9 mouse cellular contexts compared by ENCODE assay signal in genomic region chr17:46628471-46628790, GRCm38 (mm10). TPM values are rescaled to one million over a fixed set of nuclear protein-coding genes. Genes with fewer than 3 reads are reported as not detected.
A peak's percentile ranks its signal among the peaks of the same experiment; 100 is the strongest.
DNase-seq lines count a peak whose midpoint lies in the region; ATAC-seq and TF ChIP-seq lines count a peak whose summit lies in the region.
"Had no signal": no experiment of that assay in that cellular context is flagged by ENCODE, and none has a peak within 500 bp of the region (broad histone marks: within the 10 kb centered on the region; RNA-seq: fewer than 3 reads in every experiment).

No protein-coding gene starts in this region.

- peak overlapping the region; percentile 74 for H3K4me3 ChIP-seq in heart, embryonic 13.5 days
- peak overlapping the region; percentile 2 for H3K4me3 ChIP-seq in bone marrow, adult 2 months (replicated peaks; ENCODE audit: control insufficient read depth, low read depth, low read length)
- H3K4me3 ChIP-seq in heart, embryonic 15.5 days = peak overlapping the region; percentile 93
- peak overlapping the region; percentile 97 for H3K4me3 ChIP-seq in lung, embryonic 15.5 days

- no peak for ATAC-seq in heart, embryonic 13.5 days (ENCODE audit: extremely low read depth, insufficient number of reproducible peaks, low FRiP score, low TSS enrichment)
- 0 out of 2 replicates have a peak, but pooled peaks have one; percentile 7 for ATAC-seq in heart, embryonic 15.5 days (replicated peaks; ENCODE audit: insufficient number of reproducible peaks, insufficient read depth, low FRiP score, low read depth)
- ATAC-seq in lung, embryonic 15.5 days (ENCODE audit: borderline replicate concordance, extremely low read depth, low FRiP score, low TSS enrichment) = no peak
- no peak for ATAC-seq in megakaryocyte-erythroid progenitor cell, adult 5-6 weeks (replicated peaks; ENCODE audit: low FRiP score, low TSS enrichment, poor library complexity, severe bottlenecking)

- 0% methylated on average over 13 of the region's 13 CpGs for WGBS in heart, embryonic 13.5 days
- WGBS in bone marrow, adult 2 months = 6% methylated on average over 13 of the region's 13 CpGs
- 1% methylated on average over 13 of the region's 13 CpGs for WGBS in heart, embryonic 15.5 days
- 1% methylated on average over 13 of the region's 13 CpGs for WGBS in lung, embryonic 15.5 days

- TF ChIP-seq CTCF in bone marrow, adult 2 months (IDR thresholded peaks at IDR 0.05; ENCODE audit: control insufficient read depth, insufficient read depth, low read length) = no peak

- peaks cover 26% of the 10 kb centered on the region for H3K36me3 ChIP-seq in heart, embryonic 13.5 days
- H3K36me3 ChIP-seq in heart, embryonic 15.5 days = peaks cover 14% of the 10 kb centered on the region; the same call in 1 of the 2 replicates
- H3K36me3 ChIP-seq in lung, embryonic 15.5 days = 0 out of 2 replicates have a peak, but pooled peaks cover 5% of the 10 kb centered on the region

- peak overlapping the region; percentile 86 for H3K4me2 ChIP-seq in heart, embryonic 13.5 days
- H3K4me2 ChIP-seq in heart, embryonic 15.5 days = peak overlapping the region; percentile 73
- H3K4me2 ChIP-seq in lung, embryonic 15.5 days = peak overlapping the region; percentile 71

- peak overlapping the region; percentile 94 for H3K9ac ChIP-seq in heart, embryonic 13.5 days
- peak overlapping the region; percentile 98 for H3K9ac ChIP-seq in heart, embryonic 15.5 days
- H3K9ac ChIP-seq in lung, embryonic 15.5 days = peak overlapping the region; percentile 99

- peaks cover 66% of the 10 kb centered on the region for H3K4me1 ChIP-seq in heart, embryonic 13.5 days
- H3K4me1 ChIP-seq in bone marrow, adult 2 months (ENCODE audit: control insufficient read depth, insufficient read depth, low read length) = no peaks in the 10 kb centered on the region; the same call in 1 of the 2 replicates
- H3K4me1 ChIP-seq in heart, embryonic 15.5 days (replicated peaks) = peaks cover 49% of the 10 kb centered on the region
- peaks cover 67% of the 10 kb centered on the region for H3K4me1 ChIP-seq in lung, embryonic 15.5 days

- no peaks in the 10 kb centered on the region for H3K27me3 ChIP-seq in heart, embryonic 13.5 days (replicated peaks)
- H3K27me3 ChIP-seq in heart, embryonic 15.5 days = no peaks in the 10 kb centered on the region
- H3K27me3 ChIP-seq in lung, embryonic 15.5 days = no peaks in the 10 kb centered on the region

- H3K27ac ChIP-seq in heart, embryonic 13.5 days (replicated peaks) = peak overlapping the region; percentile 93
- no peak overlapping the region for H3K27ac ChIP-seq in bone marrow, adult 2 months (ENCODE audit: control insufficient read depth, insufficient read depth, low read depth, low read length, poor library complexity)
- H3K27ac ChIP-seq in heart, embryonic 15.5 days = peak overlapping the region; percentile 96
- peak overlapping the region; percentile 99 for H3K27ac ChIP-seq in lung, embryonic 15.5 days
- H3K27ac ChIP-seq: macrophage had no signal

- DNase-seq in heart, postnatal 10 days = no peak
- DNase-seq in urinary bladder, postnatal 10 days (ENCODE audit: low spot score) = no peak
- no peak for DNase-seq in layer of hippocampus, adult 8-10 months (ENCODE audit: low spot score in 2 of 2)

- no peak for TF ChIP-seq POLR2A in bone marrow, adult 2 months (IDR thresholded peaks at IDR 0.05; ENCODE audit: borderline replicate concordance, control insufficient read depth, low read depth, low read length)

- H3K9me3 ChIP-seq in heart, embryonic 13.5 days = no peaks in the 10 kb centered on the region
- H3K9me3 ChIP-seq in heart, embryonic 15.5 days (replicated peaks) = no peaks in the 10 kb centered on the region
- H3K9me3 ChIP-seq in lung, embryonic 15.5 days = no peaks in the 10 kb centered on the region

- intact Hi-C loops in heart, postnatal 10 days (cut with DNase I) = no loop called here

RNA-seq across cellular contexts. Expression of gene Ptk7, which starts 0.9 kb away (rescaled TPM):
- polyA plus RNA-seq in heart, embryonic 13.5 days (2015; fragmentation: Nextera tagmentation; extraction: Ambion mirVana) = 49.3 and 52.6 TPM in 2 replicates
- total RNA-seq in heart, postnatal 10 days (2021) = 10 to 100 TPM; 19.5 to 22.3 TPM
- 0.68 and 3.9 TPM in 2 replicates for polyA plus RNA-seq in bone marrow, adult 2 months (2011; ENCODE audit: insufficient read depth, insufficient read length, low replicate concordance, missing spikeins)
- 34.1 and 49.5 TPM in 2 replicates for polyA plus RNA-seq in heart, embryonic 15.5 days (2015; fragmentation: Nextera tagmentation; extraction: Ambion mirVana)
- 134 and 142 TPM in 2 replicates for polyA plus RNA-seq in lung, embryonic 15.5 days (2015; fragmentation: Nextera tagmentation; extraction: Ambion mirVana)
- 0.12 and 0.20 TPM in 2 replicates for total RNA-seq in megakaryocyte-erythroid progenitor cell, adult 5-6 weeks (2014; fragmentation: Nextera tagmentation)
- 0.14 and 0.53 TPM in 2 replicates for total RNA-seq in megakaryocyte-erythroid progenitor cell, adult 5-6 weeks (2017)
- 1 to 10 TPM; 8.2 to 9.2 (median 8.9) TPM for total RNA-seq in layer of hippocampus, adult 8-10 months (2022)

RNA-seq across cellular contexts. Expression of gene Klc4, which starts 17.4 kb away (rescaled TPM):
- 18.6 and 20.5 TPM in 2 replicates for polyA plus RNA-seq in heart, embryonic 13.5 days (2015; fragmentation: Nextera tagmentation; extraction: Ambion mirVana)
- 10 to 100 TPM; 23.8 to 28.2 TPM for total RNA-seq in heart, postnatal 10 days (2021)
- 6.6 and 11.9 TPM in 2 replicates for polyA plus RNA-seq in bone marrow, adult 2 months (2011; ENCODE audit: insufficient read depth, insufficient read length, low replicate concordance, missing spikeins)
- 20.2 and 24.2 TPM in 2 replicates for polyA plus RNA-seq in heart, embryonic 15.5 days (2015; fragmentation: Nextera tagmentation; extraction: Ambion mirVana)
- 24.9 and 25.8 TPM in 2 replicates for polyA plus RNA-seq in lung, embryonic 15.5 days (2015; fragmentation: Nextera tagmentation; extraction: Ambion mirVana)
- total RNA-seq in megakaryocyte-erythroid progenitor cell, adult 5-6 weeks (2014; fragmentation: Nextera tagmentation) = 5.8 and 6.9 TPM in 2 replicates
- 5.6 and 5.9 TPM in 2 replicates for total RNA-seq in megakaryocyte-erythroid progenitor cell, adult 5-6 weeks (2017)
- total RNA-seq in layer of hippocampus, adult 8-10 months (2022) = 10 to 100 TPM; 18.9 to 21.8 (median 21.1) TPM

RNA-seq across cellular contexts. Expression of gene Mrpl2, which starts 17.6 kb away (rescaled TPM):
- 98.0 and 111 TPM in 2 replicates for polyA plus RNA-seq in heart, embryonic 13.5 days (2015; fragmentation: Nextera tagmentation; extraction: Ambion mirVana)
- total RNA-seq in heart, postnatal 10 days (2021) = 100 to 1,000 TPM; 117 to 122 TPM
- 49.3 and 50.2 TPM in 2 replicates for polyA plus RNA-seq in bone marrow, adult 2 months (2011; ENCODE audit: insufficient read depth, insufficient read length, low replicate concordance, missing spikeins)
- 94.3 and 102 TPM in 2 replicates for polyA plus RNA-seq in heart, embryonic 15.5 days (2015; fragmentation: Nextera tagmentation; extraction: Ambion mirVana)
- polyA plus RNA-seq in lung, embryonic 15.5 days (2015; fragmentation: Nextera tagmentation; extraction: Ambion mirVana) = 106 TPM in 2 replicates
- 74.7 and 190 TPM in 2 replicates for total RNA-seq in megakaryocyte-erythroid progenitor cell, adult 5-6 weeks (2014; fragmentation: Nextera tagmentation)
- 82.2 and 97.0 TPM in 2 replicates for total RNA-seq in megakaryocyte-erythroid progenitor cell, adult 5-6 weeks (2017)
- total RNA-seq in layer of hippocampus, adult 8-10 months (2022) = 10 to 100 TPM; 43.7 to 60.5 (median 51.2) TPM

RNA-seq across cellular contexts. Expression of gene Cul7, which starts 21.7 kb away (rescaled TPM):
- 41.1 and 41.4 TPM in 2 replicates for polyA plus RNA-seq in heart, embryonic 13.5 days (2015; fragmentation: Nextera tagmentation; extraction: Ambion mirVana)
- 10 to 100 TPM; 56.1 to 62.2 TPM for total RNA-seq in heart, postnatal 10 days (2021)
- polyA plus RNA-seq in bone marrow, adult 2 months (2011; ENCODE audit: insufficient read depth, insufficient read length, low replicate concordance, missing spikeins) = 9.1 and 12.5 TPM in 2 replicates
- polyA plus RNA-seq in heart, embryonic 15.5 days (2015; fragmentation: Nextera tagmentation; extraction: Ambion mirVana) = 32.8 and 44.9 TPM in 2 replicates
- polyA plus RNA-seq in lung, embryonic 15.5 days (2015; fragmentation: Nextera tagmentation; extraction: Ambion mirVana) = 48.2 and 49.5 TPM in 2 replicates
- 11.2 and 12.6 TPM in 2 replicates for total RNA-seq in megakaryocyte-erythroid progenitor cell, adult 5-6 weeks (2014; fragmentation: Nextera tagmentation)
- 6.6 and 12.6 TPM in 2 replicates for total RNA-seq in megakaryocyte-erythroid progenitor cell, adult 5-6 weeks (2017)
- total RNA-seq in layer of hippocampus, adult 8-10 months (2022) = 10 to 100 TPM; 22.6 to 26.4 (median 23.4) TPM

RNA-seq across cellular contexts. Expression of gene Rrp36, which starts 45.7 kb away (rescaled TPM):
- 37.6 and 40.3 TPM in 2 replicates for polyA plus RNA-seq in heart, embryonic 13.5 days (2015; fragmentation: Nextera tagmentation; extraction: Ambion mirVana)
- 10 to 100 TPM; 12.9 to 19.0 TPM for total RNA-seq in heart, postnatal 10 days (2021)
- 10.3 and 23.3 TPM in 2 replicates for polyA plus RNA-seq in bone marrow, adult 2 months (2011; ENCODE audit: insufficient read depth, insufficient read length, low replicate concordance, missing spikeins)
- 33.2 and 39.7 TPM in 2 replicates for polyA plus RNA-seq in heart, embryonic 15.5 days (2015; fragmentation: Nextera tagmentation; extraction: Ambion mirVana)
- polyA plus RNA-seq in lung, embryonic 15.5 days (2015; fragmentation: Nextera tagmentation; extraction: Ambion mirVana) = 55.1 and 56.2 TPM in 2 replicates
- 16.1 and 23.4 TPM in 2 replicates for total RNA-seq in megakaryocyte-erythroid progenitor cell, adult 5-6 weeks (2014; fragmentation: Nextera tagmentation)
- total RNA-seq in megakaryocyte-erythroid progenitor cell, adult 5-6 weeks (2017) = 60.4 and 64.8 TPM in 2 replicates
- 10 to 100 TPM; 12.1 to 20.5 (median 17.0) TPM for total RNA-seq in layer of hippocampus, adult 8-10 months (2022)

Comparison
In these comparisons a context has a peak if more than half of its experiments do, and no peak if none do; other contexts are left out.
1. H3K4me3 ChIP-seq: peak in every context shown above with its lines; median percentile 97 in lung, embryonic 15.5 days; 93 in heart, embryonic 15.5 days; 74 in heart, embryonic 13.5 days; 2 in bone marrow, adult 2 months.